Mouse (Mus musculus): ENCODE measurements around the gene Cyp2u1.

- no peak for TF ChIP-seq POLR2A (IDR thresholded peaks at IDR 0.05; ENCODE audit: insufficient read length, low read depth)
- no peak for TF ChIP-seq TCF3 (IDR thresholded peaks at IDR 0.05; ENCODE audit: insufficient read length, low read depth)
- no peak for TF ChIP-seq MAX (IDR thresholded peaks at IDR 0.05; ENCODE audit: low read depth)
- TF ChIP-seq USF1 (IDR thresholded peaks at IDR 0.05; ENCODE audit: low read depth), result no peak
- no peak for TF ChIP-seq E2F4 (IDR thresholded peaks at IDR 0.05; ENCODE audit: insufficient read depth)
- TF ChIP-seq MYOG (IDR thresholded peaks at IDR 0.05; ENCODE audit: control insufficient read depth in 1 of 3, insufficient read depth in 1 of 3, insufficient read length in 2 of 3, low read depth in 2 of 3), result no peak
- TF ChIP-seq TCF12 (IDR thresholded peaks at IDR 0.05; ENCODE audit: insufficient read depth, poor library complexity, severe bottlenecking), result no peak
- no peak for TF ChIP-seq POLR2AphosphoS2 (IDR thresholded peaks at IDR 0.05; ENCODE audit: insufficient read length, low read depth)
These were observed 19.2 kb upstream of the Cyp2u1 start for GRCm38 (mm10) chr3:131322081-131322815.

Data from myocyte (in vitro differentiated cells).